Mouse (Mus musculus) small intestine, adult 2 months (tissue): Measurements from ENCODE around the gene Sec31b.

Experiments used
- CTCF ChIP-seq: fragments of 200-500 bp; IDR thresholded peaks from 2 replicates; pipeline ENCODE4 v1.5.1; 2012; ENCODE audit warnings: low read depth, mild to moderate bottlenecking, control low read depth, inconsistent platforms, low read length, moderate library complexity, mixed read lengths; ENCODE audit not compliant: insufficient replicate concordance, insufficient read length; ENCODE audit errors: extremely low read depth
- POLR2A ChIP-seq: fragments of 200-500 bp; IDR thresholded peaks from 2 replicates; pipeline ENCODE4 v1.6.1; 2012; ENCODE audit warnings: low read depth, mild to moderate bottlenecking, control low read depth, inconsistent platforms, low read length, moderate library complexity

DNA sequence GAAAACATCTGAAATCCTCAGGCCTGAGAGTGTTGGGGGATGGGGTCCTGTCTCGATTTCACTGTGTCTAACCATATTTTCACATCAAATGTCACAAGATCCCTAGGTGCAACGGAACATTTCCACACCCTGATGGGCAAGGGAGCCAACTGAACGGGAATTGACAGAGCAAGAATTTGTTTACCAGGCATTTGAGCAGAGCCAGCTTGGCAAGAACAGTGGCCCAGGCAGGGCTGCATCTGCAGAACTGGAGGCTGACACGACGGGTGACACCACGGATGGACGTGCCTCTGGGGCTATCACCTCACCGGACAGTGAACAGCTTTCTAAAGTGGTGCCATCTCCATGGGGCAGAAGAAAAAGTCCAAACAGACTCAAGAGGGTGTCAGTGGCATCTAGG, 8.2 kb downstream of the Sec31b start:
- TF ChIP-seq POLR2A (no peak), CTCF (no peak)
